Mouse (Mus musculus): Measurements from ENCODE around the gene Itga9.

DNA sequence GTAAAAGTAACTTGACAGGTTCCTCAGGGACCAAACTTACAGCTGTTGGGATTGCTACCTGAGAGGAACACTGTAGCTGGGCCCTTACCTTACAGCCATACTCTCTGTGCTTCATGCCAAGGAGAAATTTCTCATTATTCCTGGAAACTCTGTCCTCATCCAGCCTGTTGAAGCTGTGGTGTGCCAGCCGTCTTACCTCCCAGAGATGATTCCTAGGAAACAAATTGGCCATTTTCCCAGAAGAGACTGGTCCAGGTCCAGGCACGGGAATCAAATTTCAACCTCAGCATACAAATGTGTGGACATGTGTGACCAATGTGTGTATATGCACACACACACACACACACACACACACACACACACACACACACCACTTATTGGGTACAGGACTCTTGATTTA lies 172.1 kb downstream of the Itga9 start:
- TF ChIP-seq EP300 (IDR thresholded peaks at IDR 0.05; ENCODE audit: low read depth) (no peak), CTCF (IDR thresholded peaks at IDR 0.05; ENCODE audit: low read depth) (no peak)

Data from heart, postnatal 0 days (tissue).